1 mouse cellular context compared by ENCODE assay signal in the genomic region with DNA sequence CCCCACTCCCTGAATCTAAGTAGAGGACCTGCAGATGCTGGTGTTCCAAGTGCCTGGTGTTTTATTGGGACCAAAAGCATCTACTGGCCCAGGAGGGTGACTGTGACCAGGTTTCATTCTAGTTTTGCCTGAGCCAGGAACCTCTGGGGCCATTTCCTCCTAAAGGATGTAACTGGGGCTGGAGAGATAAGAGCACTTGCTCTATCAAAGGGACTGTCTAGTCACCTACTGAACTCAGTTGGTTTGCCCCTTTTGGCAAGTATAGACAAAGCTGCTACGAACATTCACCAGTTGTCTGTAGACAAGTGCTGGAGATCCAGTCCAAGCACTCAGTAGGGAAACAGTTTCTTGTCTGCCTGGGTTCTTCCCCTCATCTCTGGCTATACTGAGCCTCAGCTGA.
TF ChIP-seq lines count a peak whose summit lies in the region.

No protein-coding gene starts in this region.

TF ChIP-seq in MEL, 35 proteins besides CTCF, POLR2A, EP300 and RAD21 (continued from another document):
- TF ChIP-seq USF1 (IDR thresholded peaks at IDR 0.05; ENCODE audit: low read depth, low read length), result no peak
